Mouse (Mus musculus) urinary bladder, postnatal 14 days (tissue): ENCODE results near the gene Zfp458.
"Not testable (repeated sequence)": the region's sequence is repeated elsewhere in the genome, so short reads cannot be mapped to it uniquely, and the experiment has no call there.

Experiments
- DNase-seq: peaks from one replicate; pipeline ENCODE4 v3.0.0; 2021; ENCODE audit warnings: low spot score

The Zfp458 gene

GRCm38 (mm10) chr13:67278314-67278713, at the start of gene Zfp458:
TSS of gene Zfp458 (minus strand) at chr13:67278466.
- DNase-seq = no peak

GRCm38 (mm10) chr13:67306718-67307117, 28.5 kb upstream of the Zfp458 start:
- no peak for DNase-seq

GRCm38 (mm10) chr13:67305822-67306672, 27.8 kb upstream of the Zfp458 start, which contains the start of gene Zfp457:
TSS of gene Zfp457 (minus strand) at chr13:67306485.
- DNase-seq = peak; percentile 87

- not testable (repeated sequence) for DNase-seq
These were observed 8.7 kb downstream of the Zfp458 start for GRCm38 (mm10) chr13:67269383-67270065.

GRCm38 (mm10) chr13:67268568-67269369, 9.5 kb downstream of the Zfp458 start:
- DNase-seq = peak; percentile 63

GRCm38 (mm10) chr13:67214015-67214607, 64.2 kb downstream of the Zfp458 start:
- DNase-seq = no peak
